Mouse (Mus musculus) liver, adult 2 months (tissue): ENCODE results near the gene Klhl29. TPM values are rescaled to one million over a fixed set of nuclear protein-coding genes. Genes with fewer than 3 reads are reported as not detected.

Experiments
- DNase-seq: peaks from one replicate; pipeline ENCODE4 v3.0.0-alpha.2; 2011; ENCODE audit warnings: low read depth, low spot score; ENCODE audit errors: extremely low read depth
- H3K27ac ChIP-seq: fragments of 200-500 bp; replicated peaks from 2 replicates; pipeline ENCODE4 v1.5.1; 2012; ENCODE audit warnings: low read depth, mild to moderate bottlenecking, control low read depth, inconsistent platforms, low read length; ENCODE audit not compliant: insufficient read depth
- H3K27me3 ChIP-seq: fragments of 200-500 bp; 2 replicates; pipeline ENCODE4 v1.6.1; 2012; ENCODE audit warnings: mild to moderate bottlenecking, moderate library complexity, low read length, inconsistent platforms; ENCODE audit not compliant: control insufficient read depth, insufficient read depth
- H3K36me3 ChIP-seq: fragments of 200-500 bp; 2 replicates; pipeline ENCODE4 v1.6.1; 2012; ENCODE audit warnings: low read length, inconsistent platforms; ENCODE audit not compliant: control insufficient read depth, insufficient read depth
- H3K4me1 ChIP-seq: fragments of 200-500 bp; 2 replicates; pipeline ENCODE4 v1.6.1; 2011; ENCODE audit warnings: low read length; ENCODE audit not compliant: control insufficient read depth, insufficient read depth
- H3K4me3 ChIP-seq: fragments of 200-500 bp; 2 replicates; pipeline ENCODE4 v1.5.1; 2011; ENCODE audit warnings: low read depth, mild to moderate bottlenecking, control low read depth, low read length, moderate library complexity; ENCODE audit not compliant: insufficient read depth
- H3K79me2 ChIP-seq: fragments of 200-500 bp; 2 replicates; pipeline ENCODE4 v1.6.1; 2012; ENCODE audit warnings: inconsistent platforms, mild to moderate bottlenecking, low read length, moderate library complexity; ENCODE audit not compliant: control insufficient read depth, insufficient read depth
- H3K9ac ChIP-seq: fragments of 200-500 bp; 2 replicates; pipeline ENCODE4 v1.6.1; 2012; ENCODE audit warnings: low read depth, mild to moderate bottlenecking, control low read depth, inconsistent platforms, low read length
- CTCF ChIP-seq: fragments of 200-500 bp; IDR thresholded peaks from 2 replicates; pipeline ENCODE4 v1.5.1; 2011; ENCODE audit warnings: low read depth, low read length, control low read depth
- POLR2A ChIP-seq: fragments of 200-500 bp; IDR thresholded peaks from 2 replicates; pipeline ENCODE4 v1.6.1; 2011; ENCODE audit warnings: low read length, control low read depth; ENCODE audit not compliant: insufficient read depth; ENCODE audit errors: extremely low read depth
- WGBS: fragments of 180-500 bp; shearing (Covaris S2); methylation state at CpG from one replicate; pipeline ENCODE4 v1.1.7; 2018; 5-methylcytosine and 5-hydroxymethylcytosine counted together
- polyA plus RNA-seq: library from polyadenylated mRNA; depleted of rRNA; stranded (reverse); fragments of >200 nt; gene quantifications from 2 replicates; pipeline ENCODE4 v1.2.3, GENCODE M21; 2012
- total RNA-seq: library from RNA; depleted of rRNA; stranded (reverse); fragments of >200 nt; gene quantifications from 2 replicates; pipeline ENCODE4 v1.2.3, GENCODE M21; 2014

The Klhl29 gene
- total and polyA plus RNA-seq, 2 experiments = under 0.01 to 0.10 TPM

- 82% methylated on average over 15 of the region's 15 CpGs for WGBS
- no peak for DNase-seq
- Histone ChIP-seq H3K27me3 (no peaks in the 10 kb centered on the region), H3K4me3 (no peak overlapping the region), H3K36me3 (no peaks in the 10 kb centered on the region), H3K27ac (no peak overlapping the region), H3K4me1 (no peaks in the 10 kb centered on the region), H3K79me2 (no peaks in the 10 kb centered on the region), H3K9ac (no peak overlapping the region)
- TF ChIP-seq POLR2A = no peak
- TF ChIP-seq CTCF = no peak
These were observed 128.7 kb downstream of the Klhl29 start for GRCm38 (mm10) chr12:5246721-5247341.

GRCm38 (mm10) chr12:5246193-5246621 is 129.3 kb downstream of the Klhl29 start:
- no peak for TF ChIP-seq CTCF
- Histone ChIP-seq H3K36me3 (no peaks in the 10 kb centered on the region), H3K79me2 (no peaks in the 10 kb centered on the region), H3K27me3 (no peaks in the 10 kb centered on the region), H3K4me3 (no peak overlapping the region), H3K9ac (no peak overlapping the region), H3K4me1 (no peaks in the 10 kb centered on the region), H3K27ac (no peak overlapping the region)
- WGBS = 84% methylated on average over 9 of the region's 9 CpGs
- no peak for DNase-seq

- no peaks in the 10 kb centered on the region for H3K4me1 ChIP-seq
- no peak overlapping the region for H3K27ac ChIP-seq
- no peaks in the 10 kb centered on the region for H3K79me2 ChIP-seq
- no peak overlapping the region for H3K9ac ChIP-seq
- TF ChIP-seq POLR2A = no peak
- TF ChIP-seq CTCF = no peak
- no peak overlapping the region for H3K4me3 ChIP-seq
- WGBS = 88% methylated on average over 4 of the region's 4 CpGs
- no peaks in the 10 kb centered on the region for H3K27me3 ChIP-seq
- DNase-seq = no peak
- H3K36me3 ChIP-seq = no peaks in the 10 kb centered on the region
These were observed 130.3 kb downstream of the Klhl29 start for GRCm38 (mm10) chr12:5245207-5245597.

GRCm38 (mm10) chr12:5244431-5245206 is 130.9 kb downstream of the Klhl29 start:
- no peak for DNase-seq
- TF ChIP-seq POLR2A = no peak
- no peak for TF ChIP-seq CTCF
- WGBS = 82% methylated on average over 10 of the region's 10 CpGs

GRCm38 (mm10) chr12:5243867-5244266 is 131.6 kb downstream of the Klhl29 start:
- Histone ChIP-seq H3K36me3 (no peaks in the 10 kb centered on the region), H3K27me3 (no peaks in the 10 kb centered on the region), H3K9ac (no peak overlapping the region), H3K27ac (no peak overlapping the region), H3K4me1 (no peaks in the 10 kb centered on the region), H3K4me3 (no peak overlapping the region), H3K79me2 (no peaks in the 10 kb centered on the region)
- DNase-seq = no peak
- TF ChIP-seq CTCF = no peak
- no peak for TF ChIP-seq POLR2A
- 81% methylated on average over 6 of the region's 6 CpGs for WGBS

More at GRCm38 (mm10) chr12:5244431-5245206, 130.9 kb downstream of the Klhl29 start:
- no peak overlapping the region for H3K4me3 ChIP-seq
- H3K27ac ChIP-seq = no peak overlapping the region
- no peaks in the 10 kb centered on the region for H3K27me3 ChIP-seq
- no peaks in the 10 kb centered on the region for H3K36me3 ChIP-seq
- no peak overlapping the region for H3K9ac ChIP-seq
- no peaks in the 10 kb centered on the region for H3K79me2 ChIP-seq
- H3K4me1 ChIP-seq = no peaks in the 10 kb centered on the region

- TF ChIP-seq POLR2A = no peak
- no peak for TF ChIP-seq CTCF
- H3K27ac ChIP-seq = no peak overlapping the region
- H3K9ac ChIP-seq = no peak overlapping the region
- H3K36me3 ChIP-seq = no peaks in the 10 kb centered on the region
- no peak for DNase-seq
- H3K4me3 ChIP-seq = no peak overlapping the region
- no peaks in the 10 kb centered on the region for H3K79me2 ChIP-seq
- no peaks in the 10 kb centered on the region for H3K4me1 ChIP-seq
- WGBS = 38% methylated on average over 4 of the region's 4 CpGs
- no peaks in the 10 kb centered on the region for H3K27me3 ChIP-seq
These were observed 132.0 kb downstream of the Klhl29 start for GRCm38 (mm10) chr12:5243449-5243848.
